Mouse (Mus musculus): Measurements from ENCODE around the gene Wdr93. TPM values are rescaled to one million over a fixed set of nuclear protein-coding genes. Genes with fewer than 3 reads are reported as not detected.

The Wdr93 gene
- polyA plus RNA-seq, 1 experiment = 6.6 TPM

Other genes with a start within 250 kb of the Wdr93 start
- not detected in 2 replicates for gene Rhcg, start 125.5 kb upstream of the Wdr93 start, polyA plus RNA-seq (2012; ENCODE audit: insufficient read depth, insufficient read length, missing spikeins)
- not detected in 2 replicates for gene Ticrr, start 83.0 kb upstream of the Wdr93 start, polyA plus RNA-seq (2012; ENCODE audit: insufficient read depth, insufficient read length, missing spikeins)
- gene Kif7, start 27.4 kb upstream of the Wdr93 start, polyA plus RNA-seq (2012; ENCODE audit: insufficient read depth, insufficient read length, missing spikeins) = 0.40 and 0.58 TPM in 2 replicates
- gene Plin1, start 10.3 kb upstream of the Wdr93 start, polyA plus RNA-seq (2012; ENCODE audit: insufficient read depth, insufficient read length, missing spikeins) = 1,266 and 1,376 TPM in 2 replicates
- 71.2 and 78.9 TPM in 2 replicates for gene Pex11a, start within 50 bp of the Wdr93 start, polyA plus RNA-seq (2012; ENCODE audit: insufficient read depth, insufficient read length, missing spikeins)
- not detected in 2 replicates for gene Mesp1, start 50.6 kb downstream of the Wdr93 start, polyA plus RNA-seq (2012; ENCODE audit: insufficient read depth, insufficient read length, missing spikeins)
- not detected in 2 replicates for gene Mesp2, start 67.6 kb downstream of the Wdr93 start, polyA plus RNA-seq (2012; ENCODE audit: insufficient read depth, insufficient read length, missing spikeins)
- 6.3 and 8.9 TPM in 2 replicates for gene Anpep, start 117.9 kb downstream of the Wdr93 start, polyA plus RNA-seq (2012; ENCODE audit: insufficient read depth, insufficient read length, missing spikeins)
- gene Ap3s2, start 177.5 kb downstream of the Wdr93 start, polyA plus RNA-seq (2012; ENCODE audit: insufficient read depth, insufficient read length, missing spikeins) = 9.4 and 15.4 TPM in 2 replicates
- 9.3 and 16.1 TPM in 2 replicates for gene Arpin, start 192.2 kb downstream of the Wdr93 start, polyA plus RNA-seq (2012; ENCODE audit: insufficient read depth, insufficient read length, missing spikeins)

All from brown adipose tissue, adult 24 weeks (tissue).